Mouse (Mus musculus) cerebellum, postnatal 4 days (tissue): ENCODE measurements around the gene Mdfi.

ENCODE experiments used
- DNase-seq, 2 experiments: peaks; one replicate each; pipeline ENCODE4 v3.0.0; 2022; ENCODE audit warnings: low spot score in 2 of 2, mixed read lengths in 1 of 2

The Mdfi gene

DNA sequence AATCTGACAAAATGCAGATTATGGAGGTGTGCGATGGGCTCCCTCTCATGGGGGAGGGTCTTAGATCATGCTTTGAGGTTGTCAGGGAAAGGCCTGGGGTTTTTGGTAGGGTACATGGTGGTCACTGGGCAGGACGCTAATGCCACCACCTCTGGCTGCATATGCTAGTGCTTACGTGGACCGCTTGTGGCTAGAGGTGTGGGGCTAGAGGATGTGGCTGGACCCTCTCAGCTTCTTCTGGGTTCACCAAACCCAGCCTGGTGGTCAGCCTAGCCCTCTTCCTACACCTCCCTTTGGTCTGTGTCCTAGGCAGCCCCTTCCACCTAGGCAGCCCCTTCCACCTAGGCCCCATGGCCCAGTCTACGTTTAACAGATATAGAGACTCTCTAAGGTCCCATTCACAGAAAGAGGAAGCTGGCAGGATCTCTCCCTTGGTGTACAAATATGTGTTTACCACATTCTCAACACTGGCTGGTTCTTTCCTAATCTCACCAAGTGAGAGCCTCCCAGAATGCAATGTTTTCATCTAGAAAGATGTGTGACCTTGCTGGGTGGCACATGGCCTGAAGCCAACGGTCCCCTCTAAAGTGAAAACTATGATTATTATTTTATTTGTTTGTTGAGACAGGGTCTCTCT lies 68.0 kb downstream of the Mdfi start:
- no peak for DNase-seq

DNA sequence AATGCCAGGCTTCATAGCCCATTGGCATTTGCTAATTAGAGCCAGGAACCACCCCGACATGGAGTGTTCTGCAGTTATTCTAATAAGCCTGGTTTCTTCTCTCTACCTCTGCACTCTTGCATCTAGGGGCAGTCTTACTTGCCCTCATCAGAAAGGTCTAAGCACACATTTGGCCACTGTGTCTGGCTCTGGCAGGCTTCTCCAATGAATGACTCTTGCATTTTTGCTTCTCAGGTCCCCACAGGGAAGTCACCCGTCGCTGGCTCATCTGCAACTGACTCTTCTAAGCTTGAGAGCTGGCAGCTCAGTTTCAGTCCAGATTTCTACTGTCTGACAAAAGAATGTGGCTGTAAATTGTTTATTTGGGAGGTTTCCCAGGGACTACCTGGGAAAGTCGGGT lies 68.5 kb downstream of the Mdfi start:
- no peak for DNase-seq
